Mouse (Mus musculus): ENCODE data around the gene Mapk10. TPM values are rescaled to one million over a fixed set of nuclear protein-coding genes. Genes with fewer than 3 reads are reported as not detected.
A peak's percentile ranks its signal among the peaks of the same experiment; 100 is the strongest.

The Mapk10 gene
- polyA plus RNA-seq (2012; fragmentation: generic; extraction: Trizol): 0.07 TPM
- long read RNA-seq, experiment 1: 0 reads
- long read RNA-seq, experiment 2: 0 reads

DNA sequence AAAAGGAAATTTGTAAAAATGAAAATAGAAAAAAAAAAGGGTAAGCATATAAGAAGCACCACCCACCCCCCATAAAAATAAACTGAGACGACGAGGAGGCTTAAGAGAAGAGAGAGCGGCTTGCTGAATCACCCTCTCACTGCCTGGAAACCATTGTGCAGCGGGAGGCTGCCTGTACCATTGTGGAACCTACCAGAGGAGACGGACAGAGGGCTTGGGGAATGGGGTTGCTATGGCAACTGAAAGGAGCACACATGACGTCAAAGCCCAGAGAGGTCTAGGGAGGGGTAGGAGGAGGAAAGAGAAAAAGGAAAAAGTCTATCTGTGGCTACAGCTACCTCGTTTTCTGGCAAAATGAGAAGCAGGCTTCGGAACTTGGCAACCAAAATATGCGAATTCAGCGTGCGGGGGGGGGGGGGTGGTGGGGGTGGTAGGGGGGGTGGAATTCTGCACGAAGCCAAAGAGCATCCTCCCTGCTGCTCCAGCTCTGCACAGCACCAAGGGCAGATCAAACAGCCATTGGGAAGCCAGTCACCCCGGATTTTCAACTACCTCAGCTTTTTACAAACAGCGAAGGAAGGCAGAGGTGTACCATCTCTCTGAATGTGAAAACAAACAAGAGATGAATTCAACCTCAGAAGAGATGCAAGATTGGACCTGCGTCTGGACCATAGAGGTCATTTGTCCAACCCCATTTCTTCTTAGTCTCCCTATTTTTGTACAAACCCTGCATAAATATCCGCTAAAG lies at the start of gene Mapk10:
Gene Mapk10, minus strand, starts transcription at position 234 of the 748 bp plus-strand sequence.
- Histone ChIP-seq H3ac (ENCODE audit: control insufficient read depth, insufficient read length, low read depth) (no peak within 1 kb of the TSS), H3K79me2 (ENCODE audit: control insufficient read depth, insufficient read depth) (no peaks in the 10 kb centered on the region), H3K4me3 (ENCODE audit: insufficient read depth, poor library complexity, severe bottlenecking) (no peak within 1 kb of the TSS), H3K36me3 (ENCODE audit: control insufficient read depth, insufficient read depth) (no peaks in the 10 kb centered on the region), H3K27me3 (ENCODE audit: control insufficient read depth, insufficient read depth, insufficient read length) (no peaks in the 10 kb centered on the region), H3K79me3 (ENCODE audit: low read depth) (no peaks in the 10 kb centered on the region)
- TF ChIP-seq FOSL1 (IDR thresholded peaks at IDR 0.05; ENCODE audit: insufficient read depth, low read length, poor library complexity, severe bottlenecking) (no peak), MAX (IDR thresholded peaks at IDR 0.05) (no peak)

DNA sequence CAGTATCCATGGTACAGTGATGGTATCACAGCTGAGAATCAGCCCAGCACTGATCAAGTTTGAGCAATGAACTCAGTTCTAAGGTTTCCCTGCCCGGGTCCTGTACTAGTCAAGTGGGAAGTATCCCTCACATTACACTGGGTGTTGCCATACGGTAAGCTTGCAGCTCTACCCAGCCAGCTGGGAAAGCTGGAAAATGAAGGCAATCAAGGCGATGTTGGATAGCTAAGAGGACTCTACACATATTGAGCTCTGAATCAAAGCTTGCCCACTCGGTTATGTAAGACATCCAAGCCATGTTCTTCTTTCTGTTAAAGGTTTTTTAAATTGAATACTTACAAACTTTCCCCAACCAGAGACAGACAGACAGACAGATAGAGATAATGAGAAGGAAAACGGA lies 45.0 kb upstream of the Mapk10 start:
- TF ChIP-seq CEBPB (IDR thresholded peaks at IDR 0.05; ENCODE audit: low read depth) (no peak), MYOD1 (IDR thresholded peaks at IDR 0.05; ENCODE audit: control insufficient read depth, insufficient read length, low read depth) (no peak), CTCF (IDR thresholded peaks at IDR 0.05; ENCODE audit: control insufficient read depth, insufficient read depth, insufficient read length) (no peak), USF1 (IDR thresholded peaks at IDR 0.05; ENCODE audit: low read depth) (no peak), MAX (IDR thresholded peaks at IDR 0.05) (no peak), FOSL1 (IDR thresholded peaks at IDR 0.05; ENCODE audit: insufficient read depth, low read length, poor library complexity, severe bottlenecking) (no peak), MYOG (IDR thresholded peaks at IDR 0.05; ENCODE audit: control insufficient read depth, extremely low read depth, insufficient read length) (no peak)
- Histone ChIP-seq H3K79me3 (ENCODE audit: low read depth) (no peaks in the 10 kb centered on the region), H3K4me3 (ENCODE audit: insufficient read depth, poor library complexity, severe bottlenecking) (no peak overlapping the region), H3ac (ENCODE audit: control insufficient read depth, insufficient read length, low read depth) (no peak overlapping the region), H3K36me3 (ENCODE audit: control insufficient read depth, insufficient read depth) (no peaks in the 10 kb centered on the region), H3K79me2 (ENCODE audit: control insufficient read depth, insufficient read depth) (no peaks in the 10 kb centered on the region), H3K27me3 (ENCODE audit: control insufficient read depth, insufficient read depth, insufficient read length) (no peaks in the 10 kb centered on the region)

- H3K4me3 ChIP-seq (ENCODE audit: insufficient read depth, poor library complexity, severe bottlenecking): no peak overlapping the region
- TF ChIP-seq MYOG (IDR thresholded peaks at IDR 0.05; ENCODE audit: control insufficient read depth, extremely low read depth, insufficient read length) (no peak), USF1 (IDR thresholded peaks at IDR 0.05; ENCODE audit: low read depth) (no peak), MYOD1 (IDR thresholded peaks at IDR 0.05; ENCODE audit: control insufficient read depth, insufficient read length, low read depth) (no peak), CTCF (IDR thresholded peaks at IDR 0.05; ENCODE audit: control insufficient read depth, insufficient read depth, insufficient read length) (no peak)
- no peaks in the 10 kb centered on the region for H3K79me3 ChIP-seq (ENCODE audit: low read depth)
- no peaks in the 10 kb centered on the region for H3K79me2 ChIP-seq (ENCODE audit: control insufficient read depth, insufficient read depth)
- H3K36me3 ChIP-seq (ENCODE audit: control insufficient read depth, insufficient read depth): no peaks in the 10 kb centered on the region
- H3ac ChIP-seq (ENCODE audit: control insufficient read depth, insufficient read length, low read depth): no peak overlapping the region
- no peaks in the 10 kb centered on the region for H3K27me3 ChIP-seq (ENCODE audit: control insufficient read depth, insufficient read depth, insufficient read length)
Measured at GRCm38 (mm10) chr5:103242430-103242829, 31.3 kb upstream of the Mapk10 start.

DNA sequence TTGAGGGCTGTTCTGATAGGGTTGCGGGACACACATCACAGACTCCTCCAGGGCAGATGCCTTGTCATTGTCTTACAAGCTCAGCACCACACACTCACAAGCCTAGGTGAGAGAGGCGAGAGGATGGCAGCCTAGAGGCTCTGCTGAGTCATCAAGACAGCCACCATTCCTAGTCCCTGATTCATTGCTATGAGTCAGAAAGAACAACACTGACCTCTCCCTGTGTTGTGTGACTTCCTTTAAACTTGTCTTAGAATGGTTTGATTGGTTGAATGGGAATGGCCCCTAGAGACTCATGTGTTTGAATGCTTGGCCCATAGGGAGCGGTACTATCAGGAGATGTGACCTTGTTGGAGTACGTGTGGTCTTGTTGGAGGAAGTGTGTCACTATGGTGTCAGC lies 20.7 kb upstream of the Mapk10 start:
- Histone ChIP-seq H3K36me3 (ENCODE audit: control insufficient read depth, insufficient read depth) (no peaks in the 10 kb centered on the region), H3K79me2 (ENCODE audit: control insufficient read depth, insufficient read depth) (no peaks in the 10 kb centered on the region), H3ac (ENCODE audit: control insufficient read depth, insufficient read length, low read depth) (no peak overlapping the region), H3K79me3 (ENCODE audit: low read depth) (no peaks in the 10 kb centered on the region), H3K27me3 (ENCODE audit: control insufficient read depth, insufficient read depth, insufficient read length) (no peaks in the 10 kb centered on the region), H3K4me3 (ENCODE audit: insufficient read depth, poor library complexity, severe bottlenecking) (no peak overlapping the region)
- TF ChIP-seq MYOG (IDR thresholded peaks at IDR 0.05; ENCODE audit: control insufficient read depth, extremely low read depth, insufficient read length): no peak
- peak; percentile 85 for TF ChIP-seq FOSL1 (IDR thresholded peaks at IDR 0.05; ENCODE audit: insufficient read depth, low read length, poor library complexity, severe bottlenecking)

DNA sequence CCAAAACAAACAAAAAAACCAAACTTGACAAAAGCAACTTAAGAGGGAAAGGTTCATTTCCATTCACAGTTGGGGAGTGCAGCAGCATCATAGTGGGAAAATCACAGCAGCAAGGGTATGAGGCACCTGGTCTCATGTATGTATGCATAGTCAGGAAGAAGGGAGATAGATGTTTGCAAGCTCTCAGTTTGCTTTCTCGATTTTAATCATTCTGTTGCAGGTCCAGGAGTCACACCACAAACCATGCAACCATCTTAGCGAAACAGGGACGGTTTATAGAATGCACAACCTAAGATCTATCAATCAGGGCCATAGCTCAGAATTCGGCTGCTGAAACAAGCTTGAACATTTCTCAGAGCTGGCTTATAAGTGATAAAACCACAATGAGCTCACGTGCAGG lies 19.2 kb upstream of the Mapk10 start:
- Histone ChIP-seq H3K36me3 (ENCODE audit: control insufficient read depth, insufficient read depth) (no peaks in the 10 kb centered on the region), H3K4me3 (ENCODE audit: insufficient read depth, poor library complexity, severe bottlenecking) (no peak overlapping the region), H3ac (ENCODE audit: control insufficient read depth, insufficient read length, low read depth) (no peak overlapping the region), H3K79me3 (ENCODE audit: low read depth) (no peaks in the 10 kb centered on the region), H3K79me2 (ENCODE audit: control insufficient read depth, insufficient read depth) (no peaks in the 10 kb centered on the region), H3K27me3 (ENCODE audit: control insufficient read depth, insufficient read depth, insufficient read length) (no peaks in the 10 kb centered on the region)
- TF ChIP-seq CTCF (IDR thresholded peaks at IDR 0.05; ENCODE audit: control insufficient read depth, insufficient read depth, insufficient read length): no peak
- no peak for TF ChIP-seq MYOD1 (IDR thresholded peaks at IDR 0.05; ENCODE audit: control insufficient read depth, insufficient read length, low read depth)

GRCm38 (mm10) chr5:103229321-103229720 lies 18.2 kb upstream of the Mapk10 start:
- Histone ChIP-seq H3K36me3 (ENCODE audit: control insufficient read depth, insufficient read depth) (no peaks in the 10 kb centered on the region), H3K79me2 (ENCODE audit: control insufficient read depth, insufficient read depth) (no peaks in the 10 kb centered on the region), H3K4me3 (ENCODE audit: insufficient read depth, poor library complexity, severe bottlenecking) (no peak overlapping the region), H3K79me3 (ENCODE audit: low read depth) (no peaks in the 10 kb centered on the region), H3K27me3 (ENCODE audit: control insufficient read depth, insufficient read depth, insufficient read length) (no peaks in the 10 kb centered on the region), H3ac (ENCODE audit: control insufficient read depth, insufficient read length, low read depth) (no peak overlapping the region)
- no peak for TF ChIP-seq MYOD1 (IDR thresholded peaks at IDR 0.05; ENCODE audit: control insufficient read depth, insufficient read length, low read depth)
- no peak for TF ChIP-seq MYOG (IDR thresholded peaks at IDR 0.05; ENCODE audit: control insufficient read depth, extremely low read depth, insufficient read length)
- no peak for TF ChIP-seq CTCF (IDR thresholded peaks at IDR 0.05; ENCODE audit: control insufficient read depth, insufficient read depth, insufficient read length)
